Mouse (Mus musculus) heart, embryonic 14.5 days (tissue): ENCODE measurements around the gene Ppcs. TPM values are rescaled to one million over a fixed set of nuclear protein-coding genes. Genes with fewer than 3 reads are reported as not detected.

Experiments
- ATAC-seq: fragments of 200-750 bp; cut with Nextera tagmentation; 2 replicates; pipeline ENCODE4 v1.8.0; 2017; ENCODE audit warnings: low read depth, moderate TSS enrichment; ENCODE audit not compliant: insufficient number of reproducible peaks, insufficient read depth, low FRiP score
- H3K27ac ChIP-seq, 2 experiments: fragments of 200-500 bp in 1 of 2; fragments of 300-500 bp in 1 of 2; sonication (generic) in 1 of 2; replicated peaks in 1 of 2; 2 replicates each; pipeline ENCODE4 v1.5.1; 2012 to 2014; ENCODE audit warnings: low read depth in 2 of 2, low read length in 2 of 2, control low read depth in 1 of 2, mild to moderate bottlenecking in 1 of 2, mixed read lengths in 1 of 2; ENCODE audit not compliant: control insufficient read depth in 1 of 2, insufficient read depth in 1 of 2
- H3K27me3 ChIP-seq: fragments of 300-500 bp; sonication (generic); 2 replicates; pipeline ENCODE4 v1.6.1; 2014; ENCODE audit warnings: mild to moderate bottlenecking, low read length, control low read depth; ENCODE audit not compliant: control insufficient read depth, insufficient read depth
- H3K36me3 ChIP-seq: fragments of 300-500 bp; sonication (generic); 2 replicates; pipeline ENCODE4 v1.6.1; 2014; ENCODE audit warnings: mild to moderate bottlenecking, control low read depth, low read length, mixed read lengths; ENCODE audit not compliant: control insufficient read depth, insufficient read depth
- H3K4me1 ChIP-seq, 2 experiments: fragments of 200-500 bp in 1 of 2; fragments of 300-500 bp in 1 of 2; sonication (generic) in 1 of 2; 2 replicates each; pipeline ENCODE4 v1.6.1; 2012 to 2014; ENCODE audit warnings: low read length in 2 of 2, control low read depth in 1 of 2, mixed read lengths in 1 of 2; ENCODE audit not compliant: control insufficient read depth in 2 of 2, insufficient read depth in 2 of 2
- H3K4me2 ChIP-seq: fragments of 300-500 bp; sonication (generic); 2 replicates; pipeline ENCODE4 v1.6.1; 2014; ENCODE audit warnings: mild to moderate bottlenecking, low read length
- H3K4me3 ChIP-seq, 2 experiments: fragments of 200-500 bp in 1 of 2; fragments of 300-500 bp in 1 of 2; sonication (generic) in 1 of 2; 2 replicates each; pipeline ENCODE4 v1.5.1; 2012 to 2014; ENCODE audit warnings: low read length in 2 of 2, mild to moderate bottlenecking in 2 of 2, control low read depth in 1 of 2, low read depth in 1 of 2, moderate library complexity in 1 of 2; ENCODE audit not compliant: control insufficient read depth in 1 of 2, insufficient read depth in 1 of 2
- H3K9ac ChIP-seq: fragments of 300-500 bp; sonication (generic); 2 replicates; pipeline ENCODE4 v1.6.1; 2014; ENCODE audit warnings: mild to moderate bottlenecking, low read length
- H3K9me3 ChIP-seq: fragments of 300-500 bp; sonication (generic); 2 replicates; pipeline ENCODE4 v1.6.1; 2016; ENCODE audit warnings: low read length, control low read depth; ENCODE audit not compliant: control insufficient read depth
- WGBS: fragments of 180-500 bp; shearing (Covaris S2); extraction: QIAGEN DNeasy Blood & Tissue Kit; methylation state at CpG from one replicate; pipeline ENCODE4 v1.1.7; 2014; 5-methylcytosine and 5-hydroxymethylcytosine counted together
- polyA plus RNA-seq: library from polyadenylated mRNA; unstranded; fragments of >200 nt; fragmentation: Nextera tagmentation; extraction: Ambion mirVana; gene quantifications from 2 replicates; pipeline ENCODE4 v1.2.1, GENCODE M21; 2014

Gene Ppcs
- polyA plus RNA-seq, 1 experiment from 2014 or later = 35.7 TPM

GRCm38 (mm10) chr4:119398751-119399150, 23.5 kb downstream of the Ppcs start:
- 82% methylated on average over 7 of the region's 7 CpGs for WGBS
- Histone ChIP-seq H3K27me3 (no peaks in the 10 kb centered on the region), H3K9me3 (peaks cover 18% of the 10 kb centered on the region), H3K4me3 (no peak overlapping the region), H3K4me2 (no peak overlapping the region), H3K36me3 (no peaks in the 10 kb centered on the region), H3K4me1 (no peaks in the 10 kb centered on the region), H3K9ac (no peak overlapping the region), H3K27ac (no peak overlapping the region)
- ATAC-seq = no peak

DNA sequence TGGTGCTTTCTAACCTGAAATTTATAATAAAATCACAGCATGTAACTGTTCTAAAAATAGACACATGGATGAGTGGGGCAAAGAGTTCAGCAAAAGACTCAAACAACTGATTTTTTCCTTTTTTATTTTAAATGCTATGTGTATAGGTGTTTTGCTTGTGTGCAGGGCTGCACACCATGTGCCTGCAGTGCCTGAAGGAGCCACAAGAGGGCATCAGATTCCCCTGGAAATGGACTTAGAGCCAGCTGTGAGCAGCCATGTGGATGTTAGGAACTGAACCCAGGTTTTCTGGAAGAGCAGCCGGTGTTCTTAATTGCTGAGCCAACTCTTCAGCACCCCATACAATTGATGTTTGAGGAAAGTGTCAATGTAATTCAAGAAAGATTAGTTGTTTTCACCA, 31.9 kb downstream of the Ppcs start:
- Histone ChIP-seq H3K27me3 (no peaks in the 10 kb centered on the region), H3K36me3 (no peaks in the 10 kb centered on the region), H3K27ac (no peak overlapping the region), H3K9me3 (peaks cover 3% of the 10 kb centered on the region; the same call in 1 of the 2 replicates), H3K4me3 (no peak overlapping the region), H3K4me2 (no peak overlapping the region), H3K4me1 (no peaks in the 10 kb centered on the region), H3K9ac (no peak overlapping the region)
- no peak for ATAC-seq
- 85% methylated on average over 1 of the region's 1 CpGs for WGBS

GRCm38 (mm10) chr4:119389184-119389583, 33.0 kb downstream of the Ppcs start:
- Histone ChIP-seq H3K4me2 (no peak overlapping the region), H3K4me3 (no peak overlapping the region), H3K27ac (no peak overlapping the region), H3K9me3 (peaks cover 3% of the 10 kb centered on the region; the same call in 1 of the 2 replicates), H3K4me1 (no peaks in the 10 kb centered on the region), H3K27me3 (no peaks in the 10 kb centered on the region), H3K36me3 (no peaks in the 10 kb centered on the region), H3K9ac (no peak overlapping the region)
- no peak for ATAC-seq
- WGBS = 68% methylated on average over 3 of the region's 3 CpGs

GRCm38 (mm10) chr4:119381471-119382190, 40.6 kb downstream of the Ppcs start:
- H3K4me1 ChIP-seq = peaks cover 0 to 5% of the 10 kb centered on the region in 2 experiments; a peak in 2 of 4 replicates
- H3K36me3 ChIP-seq = no peaks in the 10 kb centered on the region
- ATAC-seq = no peak
- H3K4me3 ChIP-seq = no peak overlapping the region
- H3K27ac ChIP-seq = 0 out of 4 replicates have a peak overlapping the region, but pooled peaks of 1 of the 2 experiments have one; percentile 3
- no peaks in the 10 kb centered on the region for H3K27me3 ChIP-seq
- WGBS = 62% methylated on average over 7 of the region's 7 CpGs
- H3K9ac ChIP-seq = no peak overlapping the region
- no peaks in the 10 kb centered on the region for H3K9me3 ChIP-seq
- H3K4me2 ChIP-seq = no peak overlapping the region

DNA sequence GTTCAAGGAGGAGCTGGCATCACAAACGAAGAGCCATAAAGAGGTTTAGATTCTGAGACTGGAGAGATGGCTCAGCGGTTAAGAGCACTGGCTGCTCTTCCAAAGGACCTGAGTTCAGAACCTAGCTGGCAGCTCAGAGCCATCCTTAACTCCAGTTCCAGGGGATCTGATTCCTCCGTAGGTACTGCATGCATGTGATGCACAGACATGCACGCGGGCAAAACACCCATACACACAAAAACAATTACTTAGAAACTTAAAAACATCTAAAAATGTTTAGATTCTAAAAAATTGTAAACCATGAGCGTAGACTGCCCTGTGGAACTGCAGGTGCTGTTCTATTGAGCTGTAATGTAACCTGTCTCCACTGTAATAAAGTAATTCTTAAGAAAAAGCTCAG, 52.8 kb downstream of the Ppcs start:
- no peak overlapping the region for H3K4me2 ChIP-seq
- no peaks in the 10 kb centered on the region for H3K36me3 ChIP-seq
- WGBS = 86% methylated on average over 6 of the region's 6 CpGs
- H3K4me1 ChIP-seq = no peaks in the 10 kb centered on the region
- H3K27ac ChIP-seq = no peak overlapping the region
- H3K9me3 ChIP-seq = 0 out of 2 replicates have a peak, but pooled peaks cover 3% of the 10 kb centered on the region
- no peak overlapping the region for H3K4me3 ChIP-seq
- H3K9ac ChIP-seq = no peak overlapping the region
- no peak for ATAC-seq
- no peaks in the 10 kb centered on the region for H3K27me3 ChIP-seq

Other genes with a start within 250 kb of the Ppcs start
- 11.2 and 12.0 TPM in 2 replicates for gene Zfp691, start 248.2 kb downstream of the Ppcs start, polyA plus RNA-seq
- gene Ermap, start 232.4 kb downstream of the Ppcs start, polyA plus RNA-seq = 0.88 and 1.2 TPM in 2 replicates
- gene Svbp, start 227.1 kb downstream of the Ppcs start, polyA plus RNA-seq = 140 and 141 TPM in 2 replicates
- gene Tmem269, start 204.2 kb downstream of the Ppcs start, polyA plus RNA-seq = 0.19 TPM in 1 of 2 replicates, not detected in the other
- 24.8 and 25.1 TPM in 2 replicates for gene AU022252, start 189.7 kb downstream of the Ppcs start, polyA plus RNA-seq
- 40.9 and 42.0 TPM in 2 replicates for gene P3h1, start 189.5 kb downstream of the Ppcs start, polyA plus RNA-seq
- gene Cldn19, start 167.0 kb downstream of the Ppcs start, polyA plus RNA-seq = not detected in 2 replicates
- 785 and 813 TPM in 2 replicates for gene Ybx1, start 127.8 kb downstream of the Ppcs start, polyA plus RNA-seq
- gene Ppih, start 101.9 kb downstream of the Ppcs start, polyA plus RNA-seq = 45.2 and 52.6 TPM in 2 replicates
- gene Ccdc30, start 6.9 kb downstream of the Ppcs start, polyA plus RNA-seq = 4.0 and 4.6 TPM in 2 replicates
- 0.31 and 0.45 TPM in 2 replicates for gene Zmynd12, start 394 bp upstream of the Ppcs start, polyA plus RNA-seq
- 5.7 TPM in 2 replicates for gene Rimkla, start 70.2 kb upstream of the Ppcs start, polyA plus RNA-seq
- gene Foxj3, start 114.6 kb upstream of the Ppcs start, polyA plus RNA-seq = 23.0 and 25.8 TPM in 2 replicates
- 4.4 and 5.0 TPM in 2 replicates for gene Frg2f1, start 117.1 kb upstream of the Ppcs start, polyA plus RNA-seq
- not detected in 2 replicates for gene Guca2a, start 215.3 kb upstream of the Ppcs start, polyA plus RNA-seq
- not detected in 2 replicates for gene Guca2b, start 236.5 kb upstream of the Ppcs start, polyA plus RNA-seq